ENCODE assay signal across 8 mouse cellular contexts in genomic region chr2:78048706-78049055, GRCm38 (mm10).
DNase-seq lines count a peak whose midpoint lies in the region; ATAC-seq lines count a peak whose summit lies in the region.

No protein-coding gene starts in this region.

- H3K4me2 ChIP-seq in heart, embryonic 13.5 days = peak overlapping the region; percentile 69
- H3K4me2 ChIP-seq in forebrain, embryonic 13.5 days = peak overlapping the region; percentile 56

- H3K36me3 ChIP-seq in heart, embryonic 13.5 days = no peaks in the 10 kb centered on the region
- no peaks in the 10 kb centered on the region for H3K36me3 ChIP-seq in forebrain, embryonic 13.5 days (ENCODE audit: poor library complexity, severe bottlenecking)

- DNase-seq in heart, adult 9 months (ENCODE audit: low spot score in 2 of 2) = no peak
- peak; percentile 49 for DNase-seq in brain, adult 2 months (ENCODE audit: low read depth, low spot score)
- DNase-seq in layer of hippocampus, adult 9-11 months = peak; percentile 8
- peak; percentile 9 for DNase-seq in right cerebral cortex, postnatal 14 days
- no peak for DNase-seq in spleen, adult 12 weeks (ENCODE audit: low spot score)
- no peak for DNase-seq in spleen, postnatal 14 days (ENCODE audit: low spot score in 2 of 2)

- WGBS in heart, embryonic 13.5 days = 58% methylated on average over 6 of the region's 6 CpGs
- WGBS in forebrain, embryonic 13.5 days = 61% methylated on average over 6 of the region's 6 CpGs

- ATAC-seq in heart, embryonic 13.5 days (ENCODE audit: extremely low read depth, insufficient number of reproducible peaks, low FRiP score, low TSS enrichment) = no peak
- peak; percentile 51 for ATAC-seq in forebrain, embryonic 13.5 days

- H3K27ac ChIP-seq in heart, embryonic 13.5 days (replicated peaks) = no peak overlapping the region
- H3K27ac ChIP-seq in forebrain, embryonic 13.5 days = no peak overlapping the region

- peak overlapping the region; percentile 64 for H3K9ac ChIP-seq in heart, embryonic 13.5 days
- H3K9ac ChIP-seq in forebrain, embryonic 13.5 days = no peak overlapping the region

- H3K4me3 ChIP-seq in heart, embryonic 13.5 days = peak overlapping the region; percentile 42
- peak overlapping the region; percentile 24; the same call in 1 of the 2 replicates for H3K4me3 ChIP-seq in forebrain, embryonic 13.5 days

- no peaks in the 10 kb centered on the region for H3K27me3 ChIP-seq in heart, embryonic 13.5 days (replicated peaks)
- H3K27me3 ChIP-seq in forebrain, embryonic 13.5 days = no peaks in the 10 kb centered on the region

- no peaks in the 10 kb centered on the region for H3K9me3 ChIP-seq in heart, embryonic 13.5 days
- no peaks in the 10 kb centered on the region for H3K9me3 ChIP-seq in forebrain, embryonic 13.5 days (replicated peaks)

- H3K4me1 ChIP-seq in heart, embryonic 13.5 days = peaks cover 8% of the 10 kb centered on the region
- peaks cover 7% of the 10 kb centered on the region for H3K4me1 ChIP-seq in forebrain, embryonic 13.5 days

Comparison
In these comparisons a context has a peak if more than half of its experiments do, and no peak if none do; other contexts are left out.
1. DNase-seq: peak in brain, adult 2 months (single experiment), layer of hippocampus, adult 9-11 months (single experiment) and right cerebral cortex, postnatal 14 days (single experiment); none in heart, adult 9 months (0 of 2), spleen, adult 12 weeks (single experiment) and spleen, postnatal 14 days (0 of 2).